Mouse (Mus musculus) lung, postnatal 10 days (tissue): ENCODE measurements around the gene Dennd4a.

Source experiments
- DNase-seq: peaks from one replicate; pipeline ENCODE4 v3.0.0; 2021

Gene Dennd4a

DNA sequence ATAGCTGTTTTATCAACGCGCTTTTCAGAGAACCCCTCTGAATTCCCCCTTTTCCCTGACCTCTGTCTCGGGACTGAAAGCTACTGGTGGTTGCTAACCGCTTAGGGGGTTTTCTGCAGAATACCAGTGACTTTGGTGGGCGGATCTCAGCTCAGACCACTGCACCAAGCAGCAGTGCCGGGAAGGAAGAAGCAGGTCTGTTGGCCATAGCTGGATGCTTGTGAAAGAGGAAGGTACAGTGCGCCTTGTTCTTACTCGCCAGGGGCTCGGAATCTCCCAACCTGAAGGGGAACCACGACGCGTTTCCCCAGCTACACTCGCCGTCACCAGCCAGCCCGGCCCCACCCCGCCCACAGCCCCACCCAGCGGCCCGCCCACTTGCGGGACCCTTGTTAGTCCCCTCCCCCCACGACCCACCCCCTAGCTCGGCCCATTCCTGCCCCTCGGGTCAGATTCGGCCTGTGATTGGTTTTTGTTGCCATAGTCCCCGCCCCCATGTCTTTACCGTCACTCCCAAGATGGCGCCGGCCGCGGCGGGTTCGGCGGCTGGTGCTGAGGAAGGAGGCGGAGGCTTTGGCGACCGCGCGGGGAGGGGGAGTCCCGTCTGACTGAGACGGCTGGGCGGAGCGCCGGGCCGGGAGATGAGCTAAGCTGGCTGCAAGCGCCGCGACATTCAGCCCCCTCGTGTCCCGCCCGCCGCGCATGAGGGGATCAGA, at the start of gene Dennd4a:
Dennd4a (plus strand) TSS at position 519 of the 716 bp plus-strand sequence.
- DNase-seq = peak; percentile 99

DNA sequence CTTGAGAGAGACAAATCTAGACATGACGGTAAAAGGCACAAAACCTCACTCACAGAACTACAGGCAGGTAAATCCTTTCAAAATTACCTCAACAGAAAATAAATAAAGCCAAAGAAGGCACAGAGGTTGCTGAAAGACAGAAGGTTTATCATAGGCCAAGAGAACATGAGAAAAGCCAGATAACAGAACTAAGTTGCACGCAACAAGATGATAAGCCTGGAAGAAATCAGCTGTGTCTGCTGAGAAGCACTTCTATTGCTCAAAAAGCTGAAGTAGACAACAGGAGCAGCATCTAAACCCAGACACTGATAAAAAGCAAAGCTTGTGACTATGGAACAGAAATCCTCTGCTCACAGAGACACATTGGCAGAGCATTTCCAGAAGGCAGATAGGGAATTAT, 46.3 kb upstream of the Dennd4a start:
- no peak for DNase-seq

DNA sequence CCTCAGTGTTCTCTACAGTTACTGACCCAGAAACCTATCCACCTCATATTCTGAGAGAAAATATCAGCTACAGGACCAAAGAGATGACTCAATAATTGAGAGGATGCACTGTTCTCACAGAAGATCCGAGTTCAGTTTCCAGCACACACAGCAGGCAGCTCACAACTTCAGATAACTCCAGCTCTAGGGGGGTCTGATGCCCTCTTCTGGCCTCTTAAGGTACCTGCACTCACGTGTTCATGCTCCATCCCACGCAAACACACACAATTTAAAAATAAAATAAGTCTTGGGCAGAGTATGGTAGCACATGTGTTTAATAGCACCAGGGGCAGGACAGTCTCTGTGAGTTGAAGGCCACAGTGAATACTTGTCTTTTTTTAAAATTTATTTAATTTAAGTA, 45.0 kb upstream of the Dennd4a start:
- no peak for DNase-seq

DNA sequence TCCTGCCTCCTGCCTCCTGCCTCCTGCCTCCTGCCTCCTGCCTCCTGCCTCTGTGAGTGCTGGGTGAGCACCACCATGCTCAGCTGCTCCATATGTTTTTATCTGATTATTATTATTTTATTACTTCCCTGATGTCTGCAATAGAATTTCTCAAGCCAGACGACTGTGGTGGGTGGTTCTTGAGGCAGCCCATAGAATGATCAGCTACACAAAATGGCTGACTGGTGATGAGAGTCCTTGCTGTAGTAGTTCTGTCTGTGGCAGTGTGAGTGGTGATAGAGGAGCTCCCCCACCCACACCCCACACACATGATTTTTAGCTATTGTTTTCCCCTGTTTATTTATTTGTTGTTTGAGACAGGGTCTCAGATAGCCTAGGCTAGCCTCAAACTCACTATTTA, 43.3 kb upstream of the Dennd4a start:
- DNase-seq = no peak

DNA sequence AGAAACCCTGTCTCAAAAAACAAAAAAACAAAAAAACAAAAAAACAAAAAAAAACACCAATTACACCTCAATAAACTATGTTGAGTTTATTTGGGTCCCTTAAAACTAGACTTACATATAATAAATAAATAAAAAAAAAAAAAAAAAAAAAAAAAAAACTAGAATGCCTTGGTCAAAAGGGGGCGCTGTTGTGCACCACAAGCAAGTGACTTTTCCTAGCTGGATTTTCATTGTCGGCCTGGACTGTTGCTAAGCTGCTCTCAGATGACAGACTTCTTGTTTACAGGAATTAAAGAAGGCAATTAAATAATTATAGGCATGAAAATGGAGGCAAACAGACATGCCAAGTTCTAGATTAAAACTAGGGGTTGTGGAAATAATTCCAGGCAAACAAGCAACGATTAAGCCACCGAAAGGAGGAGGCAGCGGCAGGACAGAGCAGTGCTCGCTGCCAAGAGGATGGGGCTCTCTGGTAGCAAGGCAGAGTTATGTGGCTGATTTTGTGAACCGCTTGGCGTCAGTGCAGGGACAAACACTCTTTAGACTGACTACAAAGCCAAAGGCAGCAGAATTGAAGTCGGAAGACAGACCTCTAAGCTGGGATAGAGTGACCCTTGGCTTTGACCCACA, 42.0 kb upstream of the Dennd4a start:
- DNase-seq = peak; percentile 69

DNA sequence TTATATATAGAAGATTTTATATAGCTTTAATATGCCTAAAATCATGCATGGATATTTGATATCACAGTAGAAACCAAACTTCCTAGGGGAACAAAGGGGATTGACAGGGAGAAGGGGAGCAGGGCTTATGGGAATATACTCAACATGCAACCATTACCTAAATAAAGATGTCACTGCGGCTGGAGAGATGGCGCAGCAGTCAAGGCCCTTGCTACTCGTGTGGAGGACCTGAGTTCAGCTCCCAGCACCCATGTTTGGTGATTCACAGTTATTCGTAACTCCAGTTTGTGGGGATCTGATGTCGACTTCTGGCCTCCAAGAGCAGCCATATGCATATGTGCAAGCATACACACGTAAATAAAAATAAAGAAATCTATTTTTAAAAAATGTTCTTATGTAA, 41.2 kb upstream of the Dennd4a start:
- no peak for DNase-seq

DNA sequence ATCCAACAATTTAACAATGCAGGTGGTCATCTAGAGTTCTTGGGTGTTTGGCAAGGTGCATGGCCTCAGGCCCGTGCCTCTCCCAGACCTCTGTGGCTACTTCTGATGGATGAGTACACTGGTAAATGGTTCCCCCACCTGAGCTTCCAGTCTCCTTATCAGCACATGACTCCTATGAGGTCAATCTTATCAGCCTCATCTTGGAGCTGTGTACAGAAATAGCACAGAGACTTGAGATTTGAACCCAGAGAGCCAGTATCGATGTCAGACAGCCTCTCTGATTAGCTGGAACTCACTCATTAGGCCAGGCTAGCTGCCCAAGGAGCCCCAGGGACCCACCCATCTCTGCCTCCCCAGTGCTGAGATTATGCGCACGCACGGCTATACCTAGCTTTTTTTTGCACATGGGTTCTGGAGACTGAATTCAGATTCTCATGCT, 40.7 kb upstream of the Dennd4a start:
- no peak for DNase-seq

DNA sequence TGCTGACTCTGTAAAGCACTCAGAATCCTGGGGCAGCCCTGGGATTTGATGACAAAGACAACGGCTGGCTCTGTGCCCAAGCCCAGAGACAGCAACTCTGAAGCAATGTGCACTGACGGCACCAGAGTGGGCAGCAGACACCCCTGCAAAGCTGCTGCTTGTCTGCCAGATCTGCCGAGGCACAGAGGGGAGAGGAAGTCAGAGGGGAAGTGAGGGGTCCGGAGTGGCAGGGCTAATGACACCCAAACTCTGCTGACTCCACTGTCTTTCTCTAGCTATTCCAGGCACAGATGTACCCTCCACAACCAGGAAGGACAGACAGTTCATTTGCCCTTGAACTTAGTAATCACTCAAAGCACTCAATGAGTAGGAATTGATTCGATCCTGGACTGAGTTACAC, 39.9 kb upstream of the Dennd4a start:
- DNase-seq = peak; percentile 62

DNA sequence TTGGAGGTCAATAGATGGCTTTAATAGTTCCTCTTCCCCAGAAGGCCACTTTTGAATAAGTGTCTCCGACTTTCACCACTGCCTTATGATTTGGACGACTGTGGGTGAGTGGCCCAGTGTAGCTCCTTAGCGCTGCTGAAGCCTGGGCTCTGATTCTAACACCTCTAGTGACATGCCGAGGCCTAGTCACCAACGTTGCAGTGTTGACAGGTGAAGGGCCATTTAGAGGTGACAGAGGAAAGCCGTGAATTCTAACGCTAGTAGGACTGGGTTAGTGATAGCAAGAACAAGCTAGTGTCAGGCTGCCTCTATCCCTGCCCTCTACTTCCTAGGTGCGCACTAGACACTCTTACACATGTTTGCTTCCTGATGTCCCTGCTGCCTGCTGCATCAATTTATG, 37.9 kb upstream of the Dennd4a start:
- no peak for DNase-seq

DNA sequence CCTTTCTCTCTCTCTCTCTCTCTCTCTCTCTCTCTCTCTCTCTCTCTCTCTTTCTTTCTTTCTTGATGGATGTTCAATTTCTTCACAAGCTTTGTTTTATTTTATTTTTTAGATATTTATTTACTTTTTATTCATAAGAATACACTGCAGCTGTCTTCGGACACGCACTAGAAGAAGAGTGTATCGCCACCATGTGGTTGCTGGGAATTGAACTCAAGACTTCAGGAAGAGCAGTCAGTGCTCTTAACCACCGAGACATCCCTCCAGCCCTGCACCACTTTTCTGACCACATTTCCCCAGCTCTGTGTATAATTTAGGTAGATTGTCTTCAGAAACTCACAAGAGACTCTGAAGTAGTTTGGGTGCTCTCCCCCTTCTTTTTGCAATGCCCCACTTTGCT, 37.2 kb upstream of the Dennd4a start:
- DNase-seq = no peak

DNA sequence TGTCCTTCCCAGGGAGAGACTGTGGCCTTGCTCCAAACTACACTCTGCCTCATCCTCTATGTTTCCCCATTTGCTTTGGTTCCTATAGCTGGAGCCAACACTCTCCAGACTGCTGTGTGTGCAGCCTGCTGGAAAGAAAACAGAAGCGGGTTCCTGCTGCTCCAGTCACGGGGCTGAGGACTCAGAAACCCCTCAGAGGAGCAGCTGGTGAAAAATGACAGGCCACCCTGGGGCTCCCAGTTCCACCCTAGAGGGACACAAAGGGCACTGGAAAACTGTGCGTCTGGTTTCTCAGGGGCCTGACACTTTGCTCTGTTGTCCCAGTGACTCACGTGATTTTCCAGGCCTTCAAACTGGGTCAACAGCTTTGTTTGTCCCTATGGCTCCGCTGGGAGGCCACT, 36.7 kb upstream of the Dennd4a start:
- peak; percentile 63 for DNase-seq

DNA sequence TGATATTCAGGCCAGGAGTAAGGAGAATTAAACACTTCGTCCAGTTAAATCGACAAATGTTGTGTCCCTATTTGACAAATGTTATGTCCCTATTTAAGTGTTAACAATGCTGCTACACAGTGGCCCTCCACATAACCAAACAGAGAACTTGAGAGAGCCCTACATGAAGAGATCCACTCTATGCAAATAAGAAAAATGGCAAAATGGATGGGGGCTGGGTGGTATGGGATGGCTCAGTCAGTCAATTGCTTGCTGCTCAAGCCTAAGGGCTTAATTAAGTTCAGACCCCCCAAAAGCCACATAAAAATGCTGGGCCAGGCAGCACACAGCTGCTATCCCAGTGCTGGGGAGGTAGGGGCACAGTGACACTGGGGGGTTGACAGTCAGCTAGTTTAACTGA, 36.3 kb upstream of the Dennd4a start:
- no peak for DNase-seq

DNA sequence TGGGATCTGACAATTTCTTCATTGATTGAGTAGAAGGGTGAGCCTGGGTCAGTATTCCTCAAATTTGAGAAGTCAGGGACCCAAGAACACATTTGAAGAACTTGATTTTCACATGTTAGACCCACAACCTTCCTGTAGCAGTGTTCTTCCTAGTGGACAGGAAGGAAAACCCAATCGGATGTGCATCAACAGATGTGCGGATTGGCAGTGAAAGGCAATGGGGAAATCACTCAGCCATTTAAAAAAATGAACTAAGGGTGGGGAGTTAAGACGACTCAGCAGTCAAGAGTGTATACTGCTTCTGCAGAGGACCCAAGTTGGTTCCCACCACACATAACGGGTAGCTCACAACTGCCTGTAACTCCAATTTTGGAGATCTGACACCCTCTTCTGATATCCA, 35.6 kb upstream of the Dennd4a start:
- DNase-seq = no peak

DNA sequence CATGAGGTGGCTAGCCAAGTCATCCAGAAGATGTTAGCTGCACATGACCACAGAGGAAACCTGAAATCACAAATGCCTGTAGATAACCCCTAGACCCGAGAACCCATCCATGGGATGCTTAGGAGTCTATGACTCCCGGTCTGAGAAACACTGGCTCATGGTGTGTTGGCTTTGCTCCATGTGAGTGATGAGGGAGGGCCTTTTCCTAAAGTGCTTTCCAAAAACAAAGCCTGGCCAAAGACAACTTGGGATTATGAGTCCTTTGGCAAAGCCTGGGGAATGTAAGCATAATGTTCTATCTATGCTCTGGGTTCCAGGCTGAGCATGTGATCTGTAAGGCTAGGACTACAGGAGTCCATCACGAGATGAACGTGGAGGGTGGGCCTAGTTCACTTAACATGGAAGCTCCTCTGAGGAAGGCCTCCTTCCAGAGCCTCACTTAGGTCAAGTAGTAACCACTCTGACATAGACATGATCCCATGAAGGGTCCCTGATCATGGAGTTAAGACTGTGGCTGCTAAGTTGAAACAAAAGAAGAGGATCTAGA, 33.6 kb upstream of the Dennd4a start:
- DNase-seq = peak; percentile 54

DNA sequence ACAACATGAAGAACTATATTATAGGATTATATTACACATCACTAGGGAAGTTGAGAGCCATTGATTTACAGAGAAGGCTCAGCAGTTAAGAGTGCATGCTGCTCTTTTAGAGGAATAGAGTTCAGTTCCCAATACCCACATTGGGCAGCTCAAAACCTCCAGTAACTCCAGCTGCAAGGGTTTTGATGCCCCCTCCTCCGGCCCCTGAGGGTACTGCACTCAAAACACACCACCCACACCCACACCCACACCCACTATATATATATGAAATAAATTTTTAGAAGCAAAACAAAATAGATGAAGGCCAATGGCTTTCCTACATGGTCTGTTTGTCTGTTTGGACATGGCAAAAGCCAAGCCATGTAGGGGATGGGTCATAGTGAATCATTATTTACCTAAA, 33.0 kb upstream of the Dennd4a start:
- DNase-seq = no peak

DNA sequence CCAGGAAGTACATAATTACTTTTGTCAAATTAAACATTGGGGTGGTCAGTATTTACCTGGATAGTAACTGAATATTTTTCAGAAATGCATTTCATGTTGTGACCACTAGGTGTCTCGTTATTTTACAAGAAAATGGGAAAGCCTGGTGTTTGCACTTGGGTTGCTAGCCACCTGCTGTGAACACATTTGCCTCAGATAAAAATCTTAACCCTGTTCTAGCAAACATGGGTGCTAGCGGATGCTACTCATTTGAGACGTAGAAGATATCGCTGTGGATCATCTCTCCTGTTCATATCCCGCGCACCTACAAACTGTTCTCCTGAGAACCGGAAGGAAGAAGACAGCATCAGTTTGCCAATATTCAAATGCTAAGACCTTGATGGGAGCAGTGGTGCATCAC, 31.5 kb upstream of the Dennd4a start:
- peak; percentile 38 for DNase-seq

DNA sequence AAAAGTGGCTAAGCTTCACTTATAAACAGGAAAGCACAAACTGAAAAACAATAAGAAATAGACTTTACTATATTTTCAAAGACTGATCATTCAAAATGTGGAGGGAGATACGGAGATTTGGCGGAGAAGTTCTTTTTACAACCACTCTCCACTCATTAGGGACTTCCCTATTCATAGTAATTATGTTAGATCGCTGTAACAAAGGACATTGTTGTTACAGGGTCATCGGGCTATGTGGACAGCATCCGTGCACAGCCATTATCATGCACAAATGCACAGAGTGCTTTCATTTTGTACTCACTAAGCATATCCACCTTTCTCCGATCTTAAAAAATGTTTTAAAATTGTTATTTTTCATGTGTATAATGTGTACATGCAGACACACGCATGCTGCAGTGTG, 27.6 kb upstream of the Dennd4a start:
- no peak for DNase-seq

DNA sequence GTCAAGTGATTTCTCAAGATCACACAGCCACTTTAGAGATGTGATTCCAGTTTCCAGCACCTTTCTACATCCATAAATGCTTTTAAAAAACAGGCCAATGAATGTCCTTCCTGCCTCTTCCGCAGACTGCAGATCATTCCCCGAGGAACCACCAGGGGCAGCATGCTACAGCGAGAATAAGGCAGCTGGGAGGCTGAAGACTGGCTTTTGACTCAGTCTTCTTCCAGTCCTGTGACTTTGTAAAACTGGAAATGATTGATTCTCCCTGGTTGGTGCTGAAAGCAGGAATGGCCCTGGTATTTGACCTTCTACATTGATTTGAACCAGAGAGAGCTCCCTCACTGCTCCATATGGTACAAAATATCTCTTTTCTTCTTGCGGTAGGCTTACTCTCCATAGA, 26.3 kb upstream of the Dennd4a start:
- DNase-seq = peak; percentile 84

DNA sequence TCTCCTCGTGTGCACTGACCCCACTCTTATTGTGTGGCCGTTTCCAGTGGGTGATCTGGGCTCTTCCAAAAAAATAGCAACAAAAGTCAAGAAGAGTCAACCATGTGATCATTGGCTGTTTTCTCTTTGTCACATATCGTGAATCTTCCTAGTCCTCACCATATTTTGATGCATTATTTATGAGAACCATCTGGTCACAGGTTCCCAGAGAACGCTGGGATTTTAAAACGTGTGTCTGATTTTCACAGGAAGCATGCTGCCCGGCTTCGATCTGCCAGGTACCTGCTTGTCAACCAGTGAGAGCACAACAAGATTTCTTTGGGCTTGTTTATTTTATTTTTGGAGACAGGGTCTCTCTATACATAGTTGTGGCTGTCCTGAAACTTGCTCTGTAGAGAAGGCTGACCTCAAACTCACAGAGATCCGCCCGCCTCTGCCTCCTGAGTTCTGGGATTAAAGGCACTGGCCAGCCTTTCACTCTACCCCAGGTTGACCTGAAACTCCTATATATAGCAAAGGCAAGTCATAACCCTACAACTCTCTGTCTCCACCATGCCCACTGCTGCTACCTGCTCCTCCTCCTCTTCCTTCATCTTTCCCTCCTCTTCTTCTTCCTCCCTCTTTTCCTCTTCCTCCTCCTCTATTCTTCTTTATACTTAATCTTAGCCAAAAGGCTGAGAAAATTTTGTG, 24.8 kb upstream of the Dennd4a start:
- no peak for DNase-seq

DNA sequence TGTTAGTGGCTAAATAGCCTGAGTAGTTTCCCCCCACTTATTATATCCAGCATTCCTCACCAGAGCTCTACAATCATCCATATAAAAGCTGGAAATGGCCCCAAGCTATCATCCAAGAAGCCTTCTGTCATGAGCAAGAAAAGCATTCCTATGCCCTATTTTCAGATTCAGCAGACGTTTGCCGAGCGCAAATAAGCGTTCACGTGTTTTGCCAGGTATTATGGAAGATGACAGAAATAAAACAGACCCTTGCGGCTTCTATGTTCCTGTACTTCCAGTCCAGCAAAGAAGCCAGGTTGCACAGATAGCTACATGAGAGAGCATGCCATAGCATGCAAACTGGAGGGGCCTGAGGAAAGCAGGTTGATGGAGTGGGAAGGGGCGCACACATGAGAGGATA, 23.1 kb upstream of the Dennd4a start:
- no peak for DNase-seq

DNA sequence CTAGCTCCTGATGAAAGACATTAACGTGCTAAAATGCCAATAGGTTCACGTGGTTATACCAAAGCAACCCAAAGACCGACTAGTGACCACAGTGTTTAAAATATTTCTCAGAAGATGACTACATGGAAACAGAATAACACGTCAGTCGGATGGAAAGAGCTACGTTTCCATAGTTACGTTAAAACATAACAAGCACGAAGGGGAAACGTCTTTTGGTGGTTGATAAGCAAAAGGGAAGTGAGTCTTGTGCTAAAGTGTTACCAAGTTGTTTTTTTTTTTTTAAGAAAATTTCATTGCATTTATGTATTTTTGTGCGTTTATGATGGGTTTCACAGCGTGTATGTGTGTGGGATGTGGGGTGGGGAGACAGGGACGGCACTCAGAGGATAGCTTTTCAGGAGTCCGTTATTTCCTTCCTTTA, 21.8 kb upstream of the Dennd4a start:
- no peak for DNase-seq

DNA sequence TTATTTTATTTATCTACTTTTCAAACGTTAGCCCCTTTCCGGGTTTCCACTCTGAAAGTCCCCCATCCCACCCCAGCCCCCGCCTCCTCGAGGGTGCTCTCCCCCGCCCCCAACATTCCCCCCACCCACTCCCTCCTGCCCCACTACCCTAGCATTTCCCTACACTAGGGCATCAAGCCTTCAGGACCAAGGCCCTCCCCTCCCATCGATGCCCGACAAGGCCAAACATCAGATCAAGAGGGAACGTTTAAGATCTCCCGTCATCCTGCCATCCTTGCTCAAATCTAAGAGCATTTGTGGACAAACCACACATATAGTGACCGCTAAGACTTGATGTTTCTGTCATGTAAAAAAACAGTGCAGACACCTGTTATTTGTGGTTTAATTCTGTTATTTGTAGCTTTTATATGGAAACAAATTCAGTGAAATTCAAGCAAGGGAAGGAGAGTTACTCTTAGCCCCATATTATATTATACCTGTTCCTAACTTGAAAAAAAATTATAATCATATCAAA, 21.2 kb upstream of the Dennd4a start:
- DNase-seq = no peak
